Mouse (Mus musculus): ENCODE data around the gene Cfap54. TPM values are rescaled to one million over a fixed set of nuclear protein-coding genes. Genes with fewer than 3 reads are reported as not detected.

Cfap54 gene
- polyA plus RNA-seq (2015; fragmentation: Illumina TruSeq; extraction: RNeasy Lipid Tissue Mini Kit (QIAGEN cat#74804); ENCODE audit: insufficient read depth, low replicate concordance) = 0.18 TPM

DNA sequence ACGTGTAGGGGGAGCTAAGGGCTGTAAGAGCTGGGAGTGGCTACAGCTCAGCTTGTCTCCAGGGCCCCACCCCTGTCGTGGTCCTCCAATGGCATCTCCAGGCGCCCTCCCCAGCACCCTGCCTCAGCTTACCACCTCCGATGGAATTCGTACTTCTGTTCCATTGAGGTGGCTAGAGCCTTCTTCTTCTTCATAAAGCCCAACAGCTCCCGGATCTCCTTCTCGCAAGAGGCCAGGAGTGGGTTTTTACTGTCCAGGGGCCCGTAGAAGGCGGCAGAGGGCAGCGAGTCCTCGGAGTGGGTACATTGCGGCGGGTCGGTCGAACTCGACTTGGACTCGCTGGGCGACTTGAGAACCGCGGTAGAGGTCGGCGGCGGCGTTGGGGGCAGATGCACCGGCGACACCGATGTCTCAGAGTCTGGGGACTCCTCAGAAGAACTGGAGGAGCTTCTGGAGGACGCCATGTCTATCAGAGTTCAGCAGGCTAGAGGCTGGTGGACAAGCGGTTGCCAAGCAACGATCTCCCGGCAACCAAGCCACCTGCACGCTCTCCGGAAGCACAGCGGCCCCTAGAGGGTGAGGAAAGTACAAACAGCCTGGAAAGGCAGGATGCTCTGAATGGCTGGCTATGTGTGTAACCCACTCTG, at the start of gene Cfap54:
Gene Cfap54, minus strand, starts transcription at position 486 of the 647 bp plus-strand sequence.

Other genes starting within 250 kb of the Cfap54 start
- 73.8 TPM for gene Cdk17, start 79.3 kb upstream of the Cfap54 start, polyA plus RNA-seq (2015; fragmentation: Illumina TruSeq; extraction: RNeasy Lipid Tissue Mini Kit (QIAGEN cat#74804); ENCODE audit: insufficient read depth, low replicate concordance)
- 37.6 TPM for gene Elk3, start 229.5 kb upstream of the Cfap54 start, polyA plus RNA-seq (2015; fragmentation: Illumina TruSeq; extraction: RNeasy Lipid Tissue Mini Kit (QIAGEN cat#74804); ENCODE audit: insufficient read depth, low replicate concordance)